Mouse (Mus musculus) left cerebral cortex, postnatal 14 days (tissue): Measurements from ENCODE around the gene Cbx4. TPM values are rescaled to one million over a fixed set of nuclear protein-coding genes. Genes with fewer than 3 reads are reported as not detected.
A peak's percentile ranks its signal among the peaks of the same experiment; 100 is the strongest.

ENCODE experiments used
- DNase-seq, 2 experiments: peaks; one replicate each; pipeline ENCODE4 v3.0.0; 2021 to 2022; ENCODE audit warnings: low spot score in 2 of 2, mixed read lengths in 1 of 2
- intact Hi-C: fragments of 180-260 bp; cut with DNase I; formaldehyde crosslinking; loops from one replicate; pipeline ENCODE4 v1.15.1; 2025
- long read RNA-seq, 2 experiments: library from polyadenylated mRNA; stranded (forward); transcript quantifications; one replicate each; pipeline ENCODE4 v2.0.0; 2021
- total RNA-seq, 2 experiments: library from RNA; stranded (reverse); gene quantifications; 2 replicates each; pipeline ENCODE4 v1.2.3; 2021

Gene Cbx4
- total RNA-seq, result 10 to 100 TPM; 63.2 to 74.0 TPM
- long read RNA-seq, experiment 1, full-length matches to known transcripts, result 65 of 95 reads
- long read RNA-seq, experiment 1, partial matches to known transcripts, result 8 of 95 reads
- long read RNA-seq, experiment 1, other reads (novel, unspliced or antisense), result 22 of 95 reads
- long read RNA-seq, experiment 2, full-length matches to known transcripts, result 57 of 81 reads
- long read RNA-seq, experiment 2, partial matches to known transcripts, result 7 of 81 reads
- long read RNA-seq, experiment 2, other reads (novel, unspliced or antisense), result 17 of 81 reads

GRCm38 (mm10) chr11:119086144-119086971, at the start of gene Cbx4:
TSS of gene Cbx4 (minus strand) at chr11:119086221.
- intact Hi-C loops, result no loop called here
- DNase-seq, result peak; percentile 89 to 91

DNA sequence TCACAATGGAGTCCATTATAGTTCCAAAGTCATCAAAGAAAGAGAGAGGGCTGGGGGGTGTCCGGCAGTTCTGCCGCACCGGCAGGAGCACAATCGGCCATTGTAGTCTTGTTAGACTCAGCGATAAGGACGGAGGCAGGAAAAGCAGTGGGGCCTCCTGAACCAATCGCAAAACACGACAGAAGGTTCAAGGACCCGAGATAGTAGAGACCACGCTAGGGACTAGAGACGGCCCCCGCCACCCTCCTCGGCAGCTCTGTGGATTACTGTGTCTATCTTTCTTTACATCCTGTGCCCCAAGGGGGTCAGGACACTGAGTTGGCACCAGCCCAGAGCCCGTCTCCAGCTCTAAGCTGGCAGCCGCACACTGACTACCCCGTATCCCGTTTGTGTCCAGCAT, 48.6 kb upstream of the Cbx4 start:
- intact Hi-C loops, result no loop called here
- DNase-seq, result no peak

GRCm38 (mm10) chr11:119133437-119134221, 47.6 kb upstream of the Cbx4 start:
- peak; percentile 50 to 67 for DNase-seq
- intact Hi-C loops, result no loop called here

GRCm38 (mm10) chr11:119132198-119133035, 46.4 kb upstream of the Cbx4 start:
- DNase-seq, result no peak
- intact Hi-C loops, result no loop called here

GRCm38 (mm10) chr11:119130081-119130765, 44.2 kb upstream of the Cbx4 start:
- no peak for DNase-seq
- intact Hi-C loops, result no loop called here

- intact Hi-C loops, result loop anchor here (5.0 kb wide), 1 partner anchor 37 kb away; no protein-coding TSS in a partner anchor
- no peak for DNase-seq
Observed at GRCm38 (mm10) chr11:119129281-119130058, 43.4 kb upstream of the Cbx4 start.

DNA sequence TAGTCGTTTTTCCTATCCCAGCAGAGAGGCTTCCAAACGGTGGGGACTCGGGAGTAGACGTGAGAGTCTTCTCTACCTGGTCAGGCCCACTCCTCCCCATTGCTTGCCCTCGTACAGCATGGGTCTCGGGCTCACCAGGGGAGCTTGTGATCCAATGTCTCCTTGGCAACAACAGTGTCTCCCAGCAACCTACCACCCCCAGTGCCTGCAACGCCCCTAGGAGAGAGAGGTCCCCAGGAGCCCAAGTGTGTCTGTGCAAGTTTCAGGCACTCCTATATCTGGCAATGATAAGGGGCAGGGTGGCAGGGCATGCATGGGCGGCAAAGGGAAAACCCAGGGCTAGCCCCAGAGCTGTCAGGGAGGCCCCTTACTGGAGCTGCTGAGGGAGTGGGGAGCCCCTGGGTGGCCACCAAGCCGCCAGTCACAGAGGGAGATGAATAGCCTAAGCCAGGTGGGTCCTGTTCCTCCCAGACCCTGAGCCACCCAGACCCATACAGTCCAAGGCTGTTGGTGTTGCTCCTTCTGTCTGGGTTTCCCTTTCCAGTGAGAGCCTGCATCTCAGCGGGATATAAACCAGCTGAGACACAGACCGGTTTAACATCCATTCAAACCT, 42.8 kb upstream of the Cbx4 start:
- intact Hi-C loops, result loop anchor here (5.0 kb wide), 1 partner anchor 36 kb away; no protein-coding TSS in a partner anchor
- no peak for DNase-seq

- DNase-seq, result no peak
- intact Hi-C loops, result loop anchor here (5.0 kb wide), 1 partner anchor 36 kb away; no protein-coding TSS in a partner anchor
Observed at GRCm38 (mm10) chr11:119127686-119128473, 41.9 kb upstream of the Cbx4 start.

- intact Hi-C loops, result loop anchor here (5.0 kb wide), 1 partner anchor 35 kb away; no protein-coding TSS in a partner anchor
- DNase-seq, result no peak
Observed at GRCm38 (mm10) chr11:119127147-119127546, 41.1 kb upstream of the Cbx4 start.

DNA sequence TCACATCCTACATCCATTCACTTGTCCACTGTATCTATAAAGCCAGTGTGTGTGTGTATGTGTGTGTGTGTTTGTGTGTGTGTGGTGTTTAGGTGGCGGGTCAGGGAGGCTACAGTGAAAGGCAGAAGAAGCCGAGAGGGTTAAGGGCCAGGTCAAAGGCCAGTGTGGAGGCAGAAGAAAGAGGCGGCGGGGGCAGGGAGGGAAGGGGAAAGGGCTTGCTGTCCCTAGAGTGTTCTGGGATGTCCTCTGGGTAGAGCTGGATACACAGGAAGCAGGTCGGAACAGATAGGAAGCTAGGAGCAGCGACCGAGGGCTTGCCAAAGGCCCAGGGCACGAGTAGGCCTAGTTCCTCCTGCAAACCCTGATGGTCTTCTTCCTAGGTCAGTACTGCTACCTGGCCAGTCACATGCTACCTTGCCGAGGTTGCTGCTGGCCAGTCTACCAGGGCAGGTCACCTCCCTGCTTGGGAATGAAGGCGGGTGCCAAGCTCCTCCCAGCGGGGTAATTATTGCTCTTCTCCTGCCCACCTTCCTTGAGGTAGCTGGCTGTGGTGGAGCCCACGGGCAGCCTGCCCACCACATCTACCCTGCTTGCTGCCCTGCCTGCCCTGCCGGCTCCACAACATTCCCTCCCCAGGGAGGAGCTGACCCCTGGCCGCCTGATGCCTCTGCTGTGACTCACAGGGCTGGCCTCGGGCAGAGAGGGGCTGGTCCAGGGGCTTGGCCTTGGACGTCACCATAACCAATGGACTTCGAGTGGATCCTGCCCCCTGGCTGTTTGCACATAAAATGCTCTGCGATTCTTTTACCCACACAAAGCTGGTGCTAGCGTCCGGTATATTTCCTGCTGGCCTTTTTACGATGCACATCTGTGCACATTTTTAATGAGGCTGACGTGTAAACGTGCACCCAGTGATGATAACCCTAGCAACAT, 40.2 kb upstream of the Cbx4 start:
- peak; percentile 48 to 69 for DNase-seq
- intact Hi-C loops, result loop anchor here (5.0 kb wide), 1 partner anchor 34 kb away; no protein-coding TSS in a partner anchor

DNA sequence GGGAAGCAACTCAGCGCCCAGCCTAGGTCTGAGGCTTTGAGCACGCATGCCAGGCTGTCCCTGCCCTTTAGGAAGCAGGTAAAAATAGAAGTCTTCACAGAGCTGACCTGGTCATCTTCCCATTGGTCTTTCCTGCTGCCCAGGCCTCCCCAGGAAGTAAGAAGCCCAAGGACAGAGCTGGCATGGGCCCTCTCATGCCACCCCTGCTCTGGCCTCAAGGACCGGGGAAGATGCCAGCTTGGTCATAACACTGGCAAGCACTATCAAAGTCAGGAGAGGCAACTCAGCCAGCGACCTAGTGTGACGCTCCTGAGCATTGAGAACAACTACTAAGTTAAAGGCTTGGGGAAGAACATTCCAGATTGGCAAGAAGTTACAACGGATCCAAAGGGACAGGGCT, 38.5 kb upstream of the Cbx4 start:
- intact Hi-C loops, result no loop called here
- DNase-seq, result no peak

- intact Hi-C loops, result no loop called here
- no peak for DNase-seq
Observed at GRCm38 (mm10) chr11:119123522-119124319, 37.7 kb upstream of the Cbx4 start.

- no peak for DNase-seq
- intact Hi-C loops, result no loop called here
Observed at GRCm38 (mm10) chr11:119122396-119122795, 36.4 kb upstream of the Cbx4 start.

DNA sequence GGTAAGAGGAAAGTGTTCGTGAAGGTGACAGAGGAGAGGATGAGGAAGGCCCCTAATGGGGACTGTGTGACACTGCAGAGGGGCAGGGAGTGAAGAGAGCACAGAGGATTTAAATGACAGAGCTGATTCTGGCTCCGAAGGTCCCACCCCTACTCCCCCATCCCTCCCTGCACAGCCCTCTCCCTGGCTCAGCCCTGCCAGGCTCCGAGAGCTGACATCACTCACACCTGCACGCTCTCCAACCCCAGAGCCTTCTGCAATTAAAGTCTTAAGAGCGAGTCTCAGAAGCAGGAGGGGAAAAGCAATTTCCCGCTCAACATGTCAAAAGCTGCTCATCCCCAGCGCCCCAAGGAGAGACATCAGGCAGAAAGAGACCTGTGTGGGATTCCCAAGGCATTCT, 32.9 kb upstream of the Cbx4 start:
- intact Hi-C loops, result no loop called here
- DNase-seq, result no peak

DNA sequence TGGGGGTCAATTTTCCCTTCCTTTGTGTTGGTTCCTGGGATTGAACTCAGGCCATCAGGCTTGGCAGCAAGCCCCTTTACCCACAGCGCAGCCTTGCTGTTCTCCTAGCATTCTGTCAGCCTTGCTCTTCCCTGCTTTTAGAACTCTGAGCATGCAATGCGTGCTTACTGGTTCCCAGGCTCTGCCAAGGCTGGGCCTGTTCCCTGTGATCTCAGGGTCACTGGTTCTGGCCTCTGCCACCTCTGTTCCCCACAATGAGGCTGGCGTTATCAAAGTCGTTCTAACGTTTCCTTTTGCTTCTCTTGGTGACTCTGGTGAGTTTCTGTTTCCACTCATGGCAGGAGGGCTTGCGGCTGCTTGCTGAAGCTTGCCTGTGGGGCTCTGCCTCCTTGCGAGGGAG, 31.9 kb upstream of the Cbx4 start:
- intact Hi-C loops, result no loop called here
- DNase-seq, result no peak
